Mouse (Mus musculus) forelimb bud, embryonic 11.5 days (tissue): ENCODE results near the gene Csrp1.

ENCODE experiments used
- DNase-seq: peaks from one replicate; pipeline ENCODE4 v3.0.0-alpha.2; 2012; ENCODE audit warnings: low read depth, low spot score

Csrp1 gene

GRCm38 (mm10) chr1:135719983-135720382 lies at the start of gene Csrp1:
TSS of gene Csrp1 (plus strand) at chr1:135720061.
- DNase-seq = no peak

DNA sequence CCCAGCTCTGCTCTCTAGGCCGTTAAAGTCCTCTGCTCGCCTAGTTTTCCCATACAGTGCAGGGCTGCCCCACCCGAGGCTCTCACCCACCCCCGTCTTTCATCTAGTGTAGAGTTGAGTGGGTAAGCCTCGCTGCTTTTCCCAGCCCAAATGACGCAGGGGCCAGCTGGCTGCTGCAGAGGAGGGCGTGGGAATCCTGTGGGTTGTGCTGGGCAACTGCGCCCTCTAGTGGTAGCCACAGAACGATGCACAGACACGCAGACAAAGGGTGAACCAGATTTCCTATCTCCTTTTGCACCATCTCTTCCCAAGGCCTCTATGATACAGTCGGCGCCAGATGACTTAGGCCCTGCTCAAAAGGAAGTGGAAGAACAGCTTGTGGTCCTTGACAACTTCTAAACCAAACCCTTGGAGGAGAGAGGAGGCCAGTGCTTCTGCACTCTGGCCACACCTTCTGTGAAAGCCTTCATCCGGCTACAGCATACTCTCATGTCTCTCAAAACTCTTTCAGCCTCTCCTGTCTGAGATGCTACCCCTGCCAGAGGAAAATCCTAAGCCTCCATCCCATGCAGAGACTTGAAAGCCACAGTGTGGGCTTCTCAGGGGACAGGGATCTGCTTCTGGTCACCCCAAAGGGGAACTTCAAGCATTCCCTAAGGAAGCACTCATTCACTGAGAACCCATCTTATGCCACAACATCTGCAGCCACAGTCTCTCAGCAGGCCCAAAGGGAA lies 49.3 kb upstream of the Csrp1 start:
- peak; percentile 84 for DNase-seq

GRCm38 (mm10) chr1:135671406-135671805 lies 48.5 kb upstream of the Csrp1 start:
- no peak for DNase-seq

GRCm38 (mm10) chr1:135671956-135672355 lies 47.9 kb upstream of the Csrp1 start:
- no peak for DNase-seq

DNA sequence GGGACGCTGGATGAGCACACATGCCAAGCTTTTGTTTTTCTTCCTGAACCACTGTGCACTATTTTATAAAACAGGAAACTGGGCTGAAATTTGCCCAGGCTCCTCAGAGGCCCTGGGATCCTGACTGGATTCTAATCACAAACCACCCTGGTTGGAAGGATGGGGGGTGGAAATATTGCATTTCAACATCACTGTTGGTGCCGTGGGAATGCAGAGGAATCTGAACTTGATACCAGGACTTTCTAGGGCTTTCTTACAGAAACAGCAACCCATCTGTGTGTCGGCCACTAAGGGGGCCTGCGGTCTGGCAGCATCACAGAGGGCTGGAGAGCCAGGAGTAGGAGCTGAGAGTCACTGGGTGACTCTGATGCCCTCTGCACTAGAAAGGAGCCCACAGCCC lies 47.5 kb upstream of the Csrp1 start:
- no peak for DNase-seq

GRCm38 (mm10) chr1:135673423-135673822 lies 46.4 kb upstream of the Csrp1 start:
- DNase-seq = no peak

DNA sequence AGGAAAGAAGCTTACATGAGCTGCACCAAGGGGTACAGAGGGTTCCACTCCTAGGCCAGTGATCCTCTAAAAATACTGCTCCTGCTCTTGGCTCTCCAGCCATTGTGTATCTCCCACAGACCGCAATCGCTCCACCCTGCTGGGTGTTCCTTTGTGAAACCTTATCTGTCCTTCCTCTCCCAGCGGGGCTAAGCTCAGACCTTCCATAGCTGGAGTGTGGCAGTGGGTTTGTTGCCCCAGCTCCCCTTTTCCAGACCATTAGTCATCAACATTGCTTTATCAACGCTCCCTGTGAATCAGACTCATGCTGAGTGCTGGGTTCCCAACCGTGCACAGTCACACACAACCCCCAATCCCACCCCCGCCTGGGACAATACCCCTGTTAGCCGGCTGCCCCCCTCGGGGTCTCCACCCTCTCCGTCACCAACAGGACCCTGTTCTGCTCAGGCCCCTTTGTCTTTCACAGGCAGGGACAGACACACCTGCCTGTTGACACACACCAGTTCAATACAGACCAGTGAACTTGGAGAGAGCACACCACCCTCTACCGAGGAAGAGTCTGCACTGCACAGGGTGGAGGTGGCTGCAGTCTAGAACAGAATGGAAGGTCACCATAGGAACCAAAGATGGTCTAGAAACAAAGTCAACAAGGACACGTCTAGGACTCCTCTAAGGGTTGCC lies 44.3 kb upstream of the Csrp1 start:
- no peak for DNase-seq

DNA sequence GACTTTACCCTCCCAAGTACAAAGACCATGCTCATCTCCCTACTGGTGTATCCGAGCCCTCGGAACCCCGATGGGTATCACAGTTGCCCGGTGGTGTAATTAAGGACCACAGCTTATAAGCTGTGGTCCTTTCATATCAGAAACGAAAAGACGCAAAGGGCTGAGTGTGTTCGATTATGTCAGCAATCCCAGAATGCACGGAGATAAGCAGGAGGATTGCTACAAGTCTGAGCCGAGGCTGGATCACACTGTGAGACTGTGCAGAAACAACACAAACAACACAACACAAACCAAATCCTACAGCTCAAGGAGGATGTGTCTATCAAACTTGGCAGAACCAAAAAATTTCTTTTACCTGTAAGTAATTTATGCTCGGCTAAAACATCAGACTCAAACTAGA lies 43.6 kb upstream of the Csrp1 start:
- DNase-seq = no peak

DNA sequence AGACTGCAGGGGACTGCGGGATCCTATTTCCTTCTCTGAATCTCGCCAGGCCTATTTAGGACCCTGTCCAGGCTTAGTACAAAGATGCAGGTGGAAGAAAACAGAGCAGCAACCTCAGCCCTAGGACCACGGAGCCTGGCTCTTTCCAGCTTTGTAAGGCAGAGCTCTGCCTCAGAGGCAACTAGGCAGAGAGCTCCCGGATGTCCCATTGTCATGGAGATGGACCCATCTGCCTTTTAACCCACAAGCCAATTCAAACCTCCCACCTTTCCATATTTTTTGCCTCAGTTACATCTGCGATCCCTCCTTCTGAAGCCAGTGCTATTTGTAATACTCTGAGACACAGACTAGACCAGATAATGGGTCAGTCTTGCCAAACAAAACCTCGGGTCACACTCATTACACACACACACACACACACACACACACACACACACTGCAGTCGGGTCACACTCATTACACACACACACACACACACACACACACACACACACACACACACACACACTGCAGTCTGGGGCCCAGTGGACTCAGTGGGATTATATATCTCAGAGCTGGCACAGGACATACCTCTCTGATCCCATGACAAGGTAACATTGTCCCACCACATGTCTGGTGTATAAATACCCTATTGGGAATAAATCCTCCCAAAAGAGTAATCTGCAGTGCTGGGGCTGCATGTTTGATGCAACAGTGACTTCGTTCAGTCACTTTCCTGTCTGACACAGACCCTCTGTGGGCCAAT lies 42.8 kb upstream of the Csrp1 start:
- DNase-seq = no peak

GRCm38 (mm10) chr1:135678145-135678544 lies 41.7 kb upstream of the Csrp1 start:
- DNase-seq = no peak

DNA sequence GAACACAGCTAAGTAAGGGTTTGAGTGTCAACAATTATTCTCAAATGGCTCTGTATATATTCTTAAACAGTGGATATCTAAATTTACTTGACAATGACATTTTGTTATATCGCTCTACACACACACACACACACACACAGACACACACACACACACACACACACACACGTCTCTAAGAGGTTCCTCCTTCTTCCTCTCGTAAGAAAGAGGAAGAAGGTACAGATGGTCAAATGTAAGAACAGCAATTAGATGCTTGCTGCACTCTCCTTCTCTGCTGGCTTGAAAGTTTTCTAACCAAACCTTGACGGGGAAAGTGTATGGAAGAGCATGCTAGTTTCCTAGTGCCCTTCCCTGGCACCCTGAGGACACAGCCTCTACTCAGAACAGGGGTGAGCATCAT lies 39.1 kb upstream of the Csrp1 start:
- no peak for DNase-seq

- no peak for DNase-seq
Measured at GRCm38 (mm10) chr1:135681122-135681521, 38.7 kb upstream of the Csrp1 start.

DNA sequence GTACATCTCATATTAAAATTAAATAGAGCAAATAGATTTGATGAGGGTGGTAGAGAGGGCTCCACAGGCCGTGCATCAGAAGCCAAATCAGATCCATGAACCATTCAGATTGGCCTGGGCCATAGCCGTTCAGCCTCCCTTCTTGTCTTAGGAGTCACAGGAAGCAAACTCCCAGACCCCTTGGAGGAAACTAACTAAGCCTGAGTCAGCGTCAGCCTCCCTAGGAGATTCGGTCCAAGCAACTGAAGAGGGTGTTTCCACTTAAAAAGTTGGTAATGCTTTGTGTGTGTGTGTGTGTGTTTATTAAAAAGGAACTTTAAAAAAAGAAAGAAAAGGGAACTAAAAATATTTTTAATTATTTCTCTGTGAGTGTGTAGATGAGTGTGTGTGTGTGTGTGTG lies 35.0 kb upstream of the Csrp1 start:
- DNase-seq = no peak

- DNase-seq = no peak
Measured at GRCm38 (mm10) chr1:135685316-135685715, 34.5 kb upstream of the Csrp1 start.

GRCm38 (mm10) chr1:135686792-135687510 lies 32.9 kb upstream of the Csrp1 start:
- peak; percentile 43 for DNase-seq

- peak; percentile 77 for DNase-seq
Measured at GRCm38 (mm10) chr1:135687771-135688492, 31.9 kb upstream of the Csrp1 start.

- DNase-seq = no peak
Measured at GRCm38 (mm10) chr1:135688686-135689085, 31.2 kb upstream of the Csrp1 start.

DNA sequence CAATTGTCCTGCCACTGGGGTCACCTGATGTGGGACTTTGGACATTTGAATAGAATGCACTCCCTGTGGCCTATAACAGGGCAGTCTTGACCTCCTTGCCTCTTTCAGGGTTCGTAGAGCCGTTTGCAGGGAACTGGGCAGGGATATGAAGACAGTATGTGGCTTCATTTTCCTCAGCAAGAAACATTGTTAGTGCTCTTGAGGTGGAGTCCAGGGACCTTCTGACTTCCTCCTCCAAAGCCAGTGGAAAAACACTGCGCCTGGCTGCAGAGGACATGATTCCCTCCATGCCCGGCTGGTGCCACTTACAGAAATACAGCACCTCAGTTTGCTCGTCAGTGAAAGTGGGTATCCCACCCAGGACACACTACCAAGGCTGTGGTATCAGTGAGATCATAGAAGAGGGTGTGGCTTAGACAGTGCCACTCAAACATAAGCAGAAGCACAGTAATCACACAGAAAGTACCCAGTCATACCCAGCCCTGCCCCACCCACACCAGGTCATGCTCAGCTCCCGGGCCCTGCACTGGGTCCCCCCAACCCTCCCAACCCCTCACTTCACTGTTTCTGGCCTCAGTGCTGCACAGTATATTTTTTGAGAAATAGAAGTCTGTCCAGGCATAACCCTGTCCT lies 29.0 kb upstream of the Csrp1 start:
- DNase-seq = no peak

DNA sequence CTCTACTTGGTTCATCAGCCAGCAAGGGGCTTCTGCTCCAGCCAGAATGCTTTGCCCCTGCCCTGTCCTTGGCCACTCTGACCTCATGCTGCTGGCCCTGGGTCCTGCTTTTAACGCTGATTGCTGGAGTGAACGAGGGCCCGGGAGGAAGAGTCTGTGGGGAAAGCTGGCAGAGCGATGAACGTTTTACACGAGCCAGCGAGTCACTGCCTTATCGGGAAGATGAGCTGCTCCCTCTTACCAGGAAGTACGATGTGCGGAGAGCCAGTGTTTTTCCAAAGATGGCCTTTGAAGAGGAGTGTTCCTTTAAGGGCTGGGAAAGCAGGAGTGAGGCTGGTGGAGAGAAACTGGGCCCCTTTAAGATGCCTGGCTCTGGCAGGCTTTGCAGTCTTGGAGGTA lies 28.4 kb upstream of the Csrp1 start:
- no peak for DNase-seq

- DNase-seq = no peak
Measured at GRCm38 (mm10) chr1:135694181-135694580, 25.7 kb upstream of the Csrp1 start.

- no peak for DNase-seq
Measured at GRCm38 (mm10) chr1:135697462-135697861, 22.4 kb upstream of the Csrp1 start.
